Mouse (Mus musculus): ENCODE results near the gene Nxpe4. TPM values are rescaled to one million over a fixed set of nuclear protein-coding genes. Genes with fewer than 3 reads are reported as not detected.

The Nxpe4 gene
- total and polyA plus RNA-seq, 3 experiments: 9.2 to 14.9 TPM; not detected in 1

DNA sequence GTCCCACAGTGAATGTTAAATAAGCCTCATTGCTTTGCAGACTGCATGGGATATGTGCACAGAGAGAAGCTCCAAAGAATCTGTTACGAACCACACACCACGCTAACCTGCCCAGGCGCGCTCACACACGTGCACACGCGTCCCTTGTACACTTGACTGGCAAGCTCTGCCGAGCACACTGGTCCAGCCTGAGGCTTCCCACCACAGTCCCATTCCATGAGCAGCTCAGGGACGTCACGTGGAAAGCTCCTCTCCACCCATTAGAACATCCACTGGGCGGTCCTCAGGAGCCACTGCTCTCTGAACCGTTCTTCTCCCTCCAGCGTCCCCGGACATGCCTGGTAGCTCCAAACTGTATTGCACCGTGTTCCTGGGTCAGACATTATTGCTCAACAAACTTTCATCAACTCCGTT is 105.2 kb downstream of the Nxpe4 start:
- TF ChIP-seq ZMIZ1 (IDR thresholded peaks at IDR 0.05; ENCODE audit: low read depth, low read length) (no peak), CHD2 (IDR thresholded peaks at IDR 0.05; ENCODE audit: low read length) (no peak), SMC3 (IDR thresholded peaks at IDR 0.05; ENCODE audit: low read depth, low read length) (no peak), ZNF384 (IDR thresholded peaks at IDR 0.05; ENCODE audit: low read depth, low read length) (no peak), CHD1 (IDR thresholded peaks at IDR 0.05; ENCODE audit: low read depth, low read length) (no peak), MAX (IDR thresholded peaks at IDR 0.05; ENCODE audit: low read length) (no peak), ZC3H11A (IDR thresholded peaks at IDR 0.05; ENCODE audit: low read depth, low read length) (no peak), ZKSCAN1 (IDR thresholded peaks at IDR 0.05; ENCODE audit: low read depth, low read length) (no peak), GABPA (IDR thresholded peaks at IDR 0.05; ENCODE audit: low read depth, low read length) (no peak), POLR2AphosphoS5 (IDR thresholded peaks at IDR 0.05; ENCODE audit: borderline replicate concordance, low read depth, low read length) (no peak)
- Histone ChIP-seq H3K27me3 (ENCODE audit: control insufficient read depth in 1 of 2, insufficient read depth in 2 of 2, low read length in 2 of 2) (no peaks in the 10 kb centered on the region), H3K9ac (ENCODE audit: control insufficient read depth, low read depth, low read length, poor library complexity, severe bottlenecking) (no peak overlapping the region), H3K36me3 (ENCODE audit: control insufficient read depth in 1 of 2, insufficient read depth in 2 of 2, low read length in 2 of 2) (no peaks in the 10 kb centered on the region), H3K9me3 (replicated peaks; ENCODE audit: insufficient read depth, low read length) (no peaks in the 10 kb centered on the region), H3K79me2 (ENCODE audit: control insufficient read depth, insufficient read depth, low read length, poor library complexity) (no peaks in the 10 kb centered on the region), H3K4me1 (ENCODE audit: control insufficient read depth in 1 of 2, insufficient read depth in 2 of 2, low read length in 2 of 2) (no peaks in the 10 kb centered on the region), H3K4me3 (ENCODE audit: control insufficient read depth in 1 of 2, insufficient read depth in 1 of 2, low read depth in 2 of 2, low read length in 2 of 2) (no peak overlapping the region), H3K27ac (ENCODE audit: control insufficient read depth, low read depth, low read length) (no peak overlapping the region)
- no peak for DNase-seq (ENCODE audit: low read depth, low spot score)

GRCm38 (mm10) chr9:48267960-48268359 is 106.1 kb downstream of the Nxpe4 start:
- TF ChIP-seq MEF2A (IDR thresholded peaks at IDR 0.05; ENCODE audit: extremely low read depth, insufficient replicate concordance, low read depth, low read length, poor library complexity, severe bottlenecking) (no peak), MYC (IDR thresholded peaks at IDR 0.05; ENCODE audit: low read depth, low read length) (no peak), CHD1 (IDR thresholded peaks at IDR 0.05; ENCODE audit: low read depth, low read length) (no peak), CTCF (IDR thresholded peaks at IDR 0.05 in 2 of 3, conservative IDR thresholded peaks at IDR 0.05 in 1 of 3; ENCODE audit: control insufficient read depth in 1 of 3, insufficient read depth in 1 of 3, low read depth in 2 of 3, low read length in 3 of 3, poor library complexity in 1 of 3, severe bottlenecking in 1 of 3) (no peak)
- Histone ChIP-seq H3K4me1 (ENCODE audit: control insufficient read depth in 1 of 2, insufficient read depth in 2 of 2, low read length in 2 of 2) (no peaks in the 10 kb centered on the region), H3K27ac (ENCODE audit: control insufficient read depth, low read depth, low read length) (no peak overlapping the region), H3K79me2 (ENCODE audit: control insufficient read depth, insufficient read depth, low read length, poor library complexity) (no peaks in the 10 kb centered on the region), H3K9me3 (replicated peaks; ENCODE audit: insufficient read depth, low read length) (no peaks in the 10 kb centered on the region), H3K36me3 (ENCODE audit: control insufficient read depth in 1 of 2, insufficient read depth in 2 of 2, low read length in 2 of 2) (no peaks in the 10 kb centered on the region), H3K9ac (ENCODE audit: control insufficient read depth, low read depth, low read length, poor library complexity, severe bottlenecking) (no peak overlapping the region), H3K4me3 (ENCODE audit: control insufficient read depth in 1 of 2, insufficient read depth in 1 of 2, low read depth in 2 of 2, low read length in 2 of 2) (no peak overlapping the region), H3K27me3 (ENCODE audit: control insufficient read depth in 1 of 2, insufficient read depth in 2 of 2, low read length in 2 of 2) (no peaks in the 10 kb centered on the region)
- no peak for DNase-seq (ENCODE audit: low read depth, low spot score)

GRCm38 (mm10) chr9:48276831-48277230 is 115.0 kb downstream of the Nxpe4 start:
- TF ChIP-seq TCF12 (IDR thresholded peaks at IDR 0.05; ENCODE audit: low read depth, low read length) (no peak), E2F4 (IDR thresholded peaks at IDR 0.05; ENCODE audit: borderline replicate concordance, low read depth, low read length) (no peak), GATA1 (IDR thresholded peaks at IDR 0.05; ENCODE audit: low read depth, low read length) (no peak), ZMIZ1 (IDR thresholded peaks at IDR 0.05; ENCODE audit: low read depth, low read length) (no peak), CHD2 (IDR thresholded peaks at IDR 0.05; ENCODE audit: low read length) (no peak), MAZ (IDR thresholded peaks at IDR 0.05; ENCODE audit: low read depth, low read length) (no peak), NELFE (IDR thresholded peaks at IDR 0.05; ENCODE audit: low read depth, low read length) (no peak), SMC3 (IDR thresholded peaks at IDR 0.05; ENCODE audit: low read depth, low read length) (no peak)
- H3K4me3 ChIP-seq (ENCODE audit: control insufficient read depth in 1 of 2, insufficient read depth in 1 of 2, low read depth in 2 of 2, low read length in 2 of 2): no peak overlapping the region
- no peaks in the 10 kb centered on the region for H3K36me3 ChIP-seq (ENCODE audit: control insufficient read depth in 1 of 2, insufficient read depth in 2 of 2, low read length in 2 of 2)
- H3K4me1 ChIP-seq (ENCODE audit: control insufficient read depth in 1 of 2, insufficient read depth in 2 of 2, low read length in 2 of 2): no peaks in the 10 kb centered on the region
- H3K79me2 ChIP-seq (ENCODE audit: control insufficient read depth, insufficient read depth, low read length, poor library complexity): no peaks in the 10 kb centered on the region
- DNase-seq (ENCODE audit: low read depth, low spot score): no peak
- H3K9me3 ChIP-seq (replicated peaks; ENCODE audit: insufficient read depth, low read length): no peaks in the 10 kb centered on the region
- no peak overlapping the region for H3K27ac ChIP-seq (ENCODE audit: control insufficient read depth, low read depth, low read length)
- no peaks in the 10 kb centered on the region for H3K27me3 ChIP-seq (ENCODE audit: control insufficient read depth in 1 of 2, insufficient read depth in 2 of 2, low read length in 2 of 2)
- no peak overlapping the region for H3K9ac ChIP-seq (ENCODE audit: control insufficient read depth, low read depth, low read length, poor library complexity, severe bottlenecking)
